ENCODE assay signal across 8 mouse cellular contexts in genomic region chr16:89985702-89986481, GRCm38 (mm10).
A peak's percentile ranks its signal among the peaks of the same experiment; 100 is the strongest.
DNase-seq lines count a peak whose midpoint lies in the region; ATAC-seq lines count a peak whose summit lies in the region.

No protein-coding gene starts in this region.

- no peak overlapping the region for H3K4me3 ChIP-seq in kidney, embryonic 15.5 days (replicated peaks)
- H3K4me3 ChIP-seq in megakaryocyte, embryonic 14.5 days (replicated peaks): peak overlapping the region; percentile 90
- no peak overlapping the region for H3K4me3 ChIP-seq in hindbrain, embryonic 16.5 days (ENCODE audit: low read length)

- H3K9ac ChIP-seq in kidney, embryonic 15.5 days: no peak overlapping the region
- no peak overlapping the region for H3K9ac ChIP-seq in hindbrain, embryonic 16.5 days (ENCODE audit: low read depth, low read length)

- 59% methylated on average over 20 of the region's 20 CpGs for whole genome bisulfite sequencing in kidney, embryonic 15.5 days
- WGBS in hindbrain, embryonic 16.5 days: 68% methylated on average over 20 of the region's 20 CpGs

- ATAC-seq in kidney, embryonic 15.5 days (replicated peaks; ENCODE audit: low FRiP score): peak; percentile 63
- no peak for ATAC-seq in hindbrain, embryonic 16.5 days

- H3K27ac ChIP-seq in kidney, embryonic 15.5 days: no peak overlapping the region
- no peak overlapping the region for H3K27ac ChIP-seq in hindbrain, embryonic 16.5 days (ENCODE audit: low read depth, low read length)

- intact Hi-C loops in left cerebral cortex, postnatal 4 days (cut with DNase I): no loop called here

- H3K9me3 ChIP-seq in kidney, embryonic 15.5 days (replicated peaks): no peaks in the 10 kb centered on the region
- no peaks in the 10 kb centered on the region for H3K9me3 ChIP-seq in megakaryocyte, embryonic 14.5 days
- H3K9me3 ChIP-seq in hindbrain, embryonic 16.5 days (ENCODE audit: control insufficient read depth, low read length): no peaks in the 10 kb centered on the region

- DNase-seq in kidney, postnatal 14 days: no peak
- DNase-seq in MEL-GATA-1-ER (ENCODE audit: extremely low read depth, low read depth): peak; percentile 77
- DNase-seq in gonadal fat pad, adult 2 months (ENCODE audit: low read depth): peak; percentile 75
- no peak for DNase-seq in gastrocnemius, adult 18-20 months (ENCODE audit: low spot score)
- DNase-seq in left cerebral cortex, postnatal 4 days: no peak

- no peak overlapping the region for H3K4me2 ChIP-seq in kidney, embryonic 15.5 days
- H3K4me2 ChIP-seq in hindbrain, embryonic 16.5 days (ENCODE audit: low read length): no peak overlapping the region

- no peaks in the 10 kb centered on the region for H3K27me3 ChIP-seq in kidney, embryonic 15.5 days
- H3K27me3 ChIP-seq in megakaryocyte, embryonic 14.5 days (replicated peaks): peaks cover 2% of the 10 kb centered on the region
- H3K27me3 ChIP-seq in hindbrain, embryonic 16.5 days (replicated peaks; ENCODE audit: control insufficient read depth, insufficient read depth, low read length): no peaks in the 10 kb centered on the region

- H3K36me3 ChIP-seq in kidney, embryonic 15.5 days: no peaks in the 10 kb centered on the region
- peaks cover 5% of the 10 kb centered on the region for H3K36me3 ChIP-seq in megakaryocyte, embryonic 14.5 days (replicated peaks; ENCODE audit: low read length)
- no peaks in the 10 kb centered on the region for H3K36me3 ChIP-seq in hindbrain, embryonic 16.5 days (ENCODE audit: control insufficient read depth, insufficient read depth, low read length)

- peaks cover 17% of the 10 kb centered on the region for H3K4me1 ChIP-seq in kidney, embryonic 15.5 days
- H3K4me1 ChIP-seq in megakaryocyte, embryonic 14.5 days: peaks cover 78% of the 10 kb centered on the region
- no peaks in the 10 kb centered on the region for H3K4me1 ChIP-seq in hindbrain, embryonic 16.5 days (ENCODE audit: control insufficient read depth, insufficient read depth, low read depth, low read length)

Comparison
In these comparisons a context has a peak if more than half of its experiments do, and no peak if none do; other contexts are left out.
1. DNase-seq: peak in MEL-GATA-1-ER (single experiment) and gonadal fat pad, adult 2 months (single experiment); none in kidney, postnatal 14 days (single experiment), gastrocnemius, adult 18-20 months (single experiment) and left cerebral cortex, postnatal 4 days (single experiment).